8 mouse cellular contexts compared by ENCODE assay signal in the genomic region with DNA sequence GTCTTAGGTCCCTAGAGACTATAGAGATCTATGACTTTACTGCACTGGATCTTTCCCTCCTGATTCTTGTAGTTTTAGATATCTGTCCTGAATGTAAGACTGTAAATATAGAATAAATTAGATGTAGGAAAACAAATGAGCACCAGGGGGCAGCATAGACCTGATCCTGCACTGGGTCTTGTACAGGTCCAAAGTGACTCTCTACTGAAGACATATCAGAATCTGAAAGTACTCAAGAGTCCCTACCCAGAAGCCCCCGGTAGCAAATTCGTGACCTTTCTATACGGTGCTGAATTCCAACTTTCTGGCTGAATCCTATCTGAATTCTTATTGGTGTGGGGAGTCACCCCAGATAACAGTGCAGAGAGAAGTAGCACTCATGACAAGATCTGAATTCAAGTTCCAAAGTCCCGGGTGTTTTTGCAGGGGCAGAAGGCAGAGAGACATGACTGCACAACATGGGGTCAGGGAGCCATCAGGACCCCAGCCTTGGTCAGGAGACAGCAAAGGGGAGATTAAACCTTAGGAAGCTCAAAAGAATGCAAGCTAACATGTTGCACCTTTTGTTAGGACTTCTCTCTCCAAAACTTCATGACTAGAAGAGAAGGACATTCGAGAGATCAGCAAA.
A peak's percentile ranks its signal among the peaks of the same experiment; 100 is the strongest.
DNase-seq lines count a peak whose midpoint lies in the region; ATAC-seq and TF ChIP-seq lines count a peak whose summit lies in the region.

No protein-coding gene starts in this region.

- no peak overlapping the region for H3K27ac ChIP-seq in MEL (ENCODE audit: control insufficient read depth, low read depth, low read length)
- H3K27ac ChIP-seq in intestine, embryonic 14.5 days (ENCODE audit: low read depth) = no peak overlapping the region
- no peak overlapping the region for H3K27ac ChIP-seq in limb, embryonic 11.5 days (replicated peaks; ENCODE audit: low read depth, low read length)

- H3K4me2 ChIP-seq in intestine, embryonic 14.5 days (ENCODE audit: low read length) = no peak overlapping the region
- H3K4me2 ChIP-seq in limb, embryonic 11.5 days (ENCODE audit: low read depth, severe bottlenecking) = no peak overlapping the region

- no peak overlapping the region for H3K4me3 ChIP-seq in MEL (ENCODE audit: control insufficient read depth in 1 of 2, insufficient read depth in 1 of 2, low read depth in 2 of 2, low read length in 2 of 2)
- H3K4me3 ChIP-seq in intestine, embryonic 14.5 days (ENCODE audit: low read depth, low read length) = no peak overlapping the region
- no peak overlapping the region for H3K4me3 ChIP-seq in limb, embryonic 11.5 days (ENCODE audit: low read depth, low read length)

- H3K79me2 ChIP-seq in MEL (ENCODE audit: control insufficient read depth, insufficient read depth, low read length, poor library complexity) = no peaks in the 10 kb centered on the region

- H3K9ac ChIP-seq in MEL (ENCODE audit: control insufficient read depth, low read depth, low read length, poor library complexity, severe bottlenecking) = no peak overlapping the region
- H3K9ac ChIP-seq in intestine, embryonic 14.5 days (ENCODE audit: low read length) = no peak overlapping the region
- no peak overlapping the region for H3K9ac ChIP-seq in limb, embryonic 11.5 days (ENCODE audit: low read length)

- ATAC-seq in intestine, embryonic 14.5 days (replicated peaks; ENCODE audit: low FRiP score, low TSS enrichment, low read depth) = peak; percentile 49; the same call in 1 of the 2 replicates
- ATAC-seq in limb, embryonic 11.5 days (ENCODE audit: insufficient number of reproducible peaks, low FRiP score, low TSS enrichment, low read depth) = no peak
- ATAC-seq in monocyte, adult 5-6 weeks (replicated peaks; ENCODE audit: insufficient number of reproducible peaks, low FRiP score, low TSS enrichment, poor library complexity, severe bottlenecking) = no peak

- H3K36me3 ChIP-seq in MEL (ENCODE audit: control insufficient read depth in 1 of 2, insufficient read depth in 2 of 2, low read length in 2 of 2) = no peaks in the 10 kb centered on the region
- H3K36me3 ChIP-seq in intestine, embryonic 14.5 days (ENCODE audit: control insufficient read depth, insufficient read depth, low read length) = no peaks in the 10 kb centered on the region
- no peaks in the 10 kb centered on the region for H3K36me3 ChIP-seq in limb, embryonic 11.5 days (ENCODE audit: control insufficient read depth, insufficient read depth, low read length)

- TF ChIP-seq POLR2A in MEL (IDR thresholded peaks at IDR 0.05; ENCODE audit: control insufficient read depth in 1 of 2, insufficient read depth in 1 of 2, low read depth in 1 of 2, low read length in 2 of 2, poor library complexity in 1 of 2) = no peak

- TF ChIP-seq CTCF in MEL (IDR thresholded peaks at IDR 0.05 in 2 of 3, conservative IDR thresholded peaks at IDR 0.05 in 1 of 3; ENCODE audit: control insufficient read depth in 1 of 3, insufficient read depth in 1 of 3, low read depth in 2 of 3, low read length in 3 of 3, poor library complexity in 1 of 3, severe bottlenecking in 1 of 3) = peak; percentile 44 to 81 (median 59)

- no peaks in the 10 kb centered on the region for H3K4me1 ChIP-seq in MEL (ENCODE audit: control insufficient read depth in 1 of 2, insufficient read depth in 2 of 2, low read length in 2 of 2)
- no peaks in the 10 kb centered on the region; the same call in 1 of the 2 replicates for H3K4me1 ChIP-seq in intestine, embryonic 14.5 days (replicated peaks; ENCODE audit: control insufficient read depth, insufficient read depth, low read length)
- H3K4me1 ChIP-seq in limb, embryonic 11.5 days (ENCODE audit: control insufficient read depth, insufficient read depth, low read length) = no peaks in the 10 kb centered on the region

- no peaks in the 10 kb centered on the region; a peak in 1 of 4 replicates for H3K27me3 ChIP-seq in MEL (ENCODE audit: control insufficient read depth in 1 of 2, insufficient read depth in 2 of 2, low read length in 2 of 2)
- no peaks in the 10 kb centered on the region for H3K27me3 ChIP-seq in intestine, embryonic 14.5 days (replicated peaks; ENCODE audit: control insufficient read depth, insufficient read depth, low read length)
- no peaks in the 10 kb centered on the region for H3K27me3 ChIP-seq in limb, embryonic 11.5 days (ENCODE audit: control insufficient read depth, insufficient read depth, low read length)

- TF ChIP-seq EP300 in MEL (IDR thresholded peaks at IDR 0.05; ENCODE audit: low read depth in 1 of 2, low read length in 2 of 2) = no peak

- TF ChIP-seq RAD21 in MEL (IDR thresholded peaks at IDR 0.05; ENCODE audit: low read depth, low read length) = peak; percentile 88

- peak; percentile 76 for DNase-seq in A20 (ENCODE audit: low read depth, low spot score)
- DNase-seq in MEL (ENCODE audit: low read depth, low spot score) = peak; percentile 66
- peak; percentile 90 for DNase-seq in cerebellum, adult 9-10 months
- peak; percentile 38 to 94 for DNase-seq in frontal cortex, adult 2 months (ENCODE audit: extremely low spot score in 1 of 2, low spot score in 1 of 2)
- peak; percentile 76 for DNase-seq in intestine, embryonic 14.5 days (ENCODE audit: low spot score)
- peak; percentile 70 for DNase-seq in limb, embryonic 11.5 days (ENCODE audit: low spot score)
- peak; percentile 76 for DNase-seq in naive thymus-derived CD4-positive, alpha-beta T cell, adult 2 months (ENCODE audit: low read depth)

- 53% methylated on average over 5 of the region's 5 CpGs for WGBS in intestine, embryonic 14.5 days
- 60% methylated on average over 5 of the region's 5 CpGs for WGBS in limb, embryonic 11.5 days

- no peaks in the 10 kb centered on the region for H3K9me3 ChIP-seq in MEL (replicated peaks; ENCODE audit: insufficient read depth, low read length)
- no peaks in the 10 kb centered on the region for H3K9me3 ChIP-seq in intestine, embryonic 14.5 days (ENCODE audit: control insufficient read depth, low read length)
- no peaks in the 10 kb centered on the region for H3K9me3 ChIP-seq in limb, embryonic 11.5 days (ENCODE audit: control insufficient read depth, low read length)

TF ChIP-seq in MEL, 35 proteins besides CTCF, POLR2A, EP300 and RAD21:
- TF ChIP-seq SMC3 (IDR thresholded peaks at IDR 0.05; ENCODE audit: low read depth, low read length) = peak; percentile 87
- no peak for TF ChIP-seq GATA1 (IDR thresholded peaks at IDR 0.05; ENCODE audit: low read depth, low read length)
- peak; percentile 83 for TF ChIP-seq ZC3H11A (IDR thresholded peaks at IDR 0.05; ENCODE audit: low read depth, low read length)
- no peak for TF ChIP-seq TBP (IDR thresholded peaks at IDR 0.05; ENCODE audit: low read depth, low read length)
